Mouse (Mus musculus) hindbrain, embryonic 16.5 days (tissue): ENCODE results near the gene Oxsr1. TPM values are rescaled to one million over a fixed set of nuclear protein-coding genes. Genes with fewer than 3 reads are reported as not detected.
"Not testable (repeated sequence)": the region's sequence is repeated elsewhere in the genome, so short reads cannot be mapped to it uniquely, and the experiment has no call there.

Source experiments
- ATAC-seq: fragments of 200-750 bp; cut with Nextera tagmentation; 2 replicates; pipeline ENCODE4 v1.8.0; 2017; ENCODE audit warnings: moderate TSS enrichment, moderate library complexity
- H3K27ac ChIP-seq: fragments of 300-500 bp; sonication (generic); 2 replicates; pipeline ENCODE4 v1.5.1; 2014; ENCODE audit warnings: low read depth, mild to moderate bottlenecking, control low read depth, low read length, moderate library complexity
- H3K27me3 ChIP-seq: fragments of 300-500 bp; sonication (generic); replicated peaks from 2 replicates; pipeline ENCODE4 v1.6.1; 2014; ENCODE audit warnings: low read length; ENCODE audit not compliant: control insufficient read depth, insufficient read depth
- H3K36me3 ChIP-seq: fragments of 300-500 bp; sonication (generic); 2 replicates; pipeline ENCODE4 v1.6.1; 2014; ENCODE audit warnings: mild to moderate bottlenecking, low read length, moderate library complexity, mixed read lengths; ENCODE audit not compliant: control insufficient read depth, insufficient read depth
- H3K4me1 ChIP-seq: fragments of 300-500 bp; sonication (generic); 2 replicates; pipeline ENCODE4 v1.6.1; 2014; ENCODE audit warnings: low read depth, low read length; ENCODE audit not compliant: control insufficient read depth, insufficient read depth
- H3K4me2 ChIP-seq: fragments of 300-500 bp; sonication (generic); 2 replicates; pipeline ENCODE4 v1.6.1; 2014; ENCODE audit warnings: mild to moderate bottlenecking, low read length, control low read depth, moderate library complexity
- H3K4me3 ChIP-seq: fragments of 300-500 bp; sonication (generic); 2 replicates; pipeline ENCODE4 v1.5.1; 2014; ENCODE audit warnings: mild to moderate bottlenecking, low read length, control low read depth, moderate library complexity
- H3K9ac ChIP-seq: fragments of 300-500 bp; sonication (generic); 2 replicates; pipeline ENCODE4 v1.6.1; 2014; ENCODE audit warnings: low read depth, mild to moderate bottlenecking, control low read depth, low read length, moderate library complexity
- H3K9me3 ChIP-seq: fragments of 300-500 bp; sonication (generic); 2 replicates; pipeline ENCODE4 v1.6.1; 2014; ENCODE audit warnings: mild to moderate bottlenecking, low read length, moderate library complexity; ENCODE audit not compliant: control insufficient read depth
- WGBS: fragments of 180-500 bp; shearing (Covaris S2); extraction: QIAGEN DNeasy Blood & Tissue Kit; methylation state at CpG from one replicate; pipeline ENCODE4 v1.1.7; 2014; 5-methylcytosine and 5-hydroxymethylcytosine counted together
- polyA plus RNA-seq: library from polyadenylated mRNA; unstranded; fragments of >200 nt; fragmentation: Nextera tagmentation; extraction: Ambion mirVana; gene quantifications from 2 replicates; pipeline ENCODE4 v1.2.1, GENCODE M21; 2015

Gene Oxsr1
- polyA plus RNA-seq, 1 experiment from 2014 or later: 12.1 TPM

GRCm38 (mm10) chr9:119298563-119298962 is 23.7 kb downstream of the Oxsr1 start:
- H3K9me3 ChIP-seq: no peaks in the 10 kb centered on the region
- H3K27ac ChIP-seq: no peak overlapping the region
- peaks cover 5% of the 10 kb centered on the region; the same call in 1 of the 2 replicates for H3K36me3 ChIP-seq
- no peaks in the 10 kb centered on the region for H3K4me1 ChIP-seq
- ATAC-seq: no peak
- H3K4me2 ChIP-seq: no peak overlapping the region
- WGBS: 93% methylated on average over 3 of the region's 3 CpGs
- H3K9ac ChIP-seq: no peak overlapping the region
- H3K27me3 ChIP-seq: no peaks in the 10 kb centered on the region
- H3K4me3 ChIP-seq: no peak overlapping the region

GRCm38 (mm10) chr9:119297696-119298095 is 24.5 kb downstream of the Oxsr1 start:
- no peak overlapping the region for H3K4me2 ChIP-seq
- WGBS: 88% methylated on average over 6 of the region's 6 CpGs
- H3K4me3 ChIP-seq: no peak overlapping the region
- no peak overlapping the region for H3K27ac ChIP-seq
- H3K36me3 ChIP-seq: 0 out of 2 replicates have a peak, but pooled peaks cover 2% of the 10 kb centered on the region
- no peaks in the 10 kb centered on the region for H3K27me3 ChIP-seq
- H3K4me1 ChIP-seq: no peaks in the 10 kb centered on the region
- ATAC-seq: no peak
- no peak overlapping the region for H3K9ac ChIP-seq
- H3K9me3 ChIP-seq: no peaks in the 10 kb centered on the region

DNA sequence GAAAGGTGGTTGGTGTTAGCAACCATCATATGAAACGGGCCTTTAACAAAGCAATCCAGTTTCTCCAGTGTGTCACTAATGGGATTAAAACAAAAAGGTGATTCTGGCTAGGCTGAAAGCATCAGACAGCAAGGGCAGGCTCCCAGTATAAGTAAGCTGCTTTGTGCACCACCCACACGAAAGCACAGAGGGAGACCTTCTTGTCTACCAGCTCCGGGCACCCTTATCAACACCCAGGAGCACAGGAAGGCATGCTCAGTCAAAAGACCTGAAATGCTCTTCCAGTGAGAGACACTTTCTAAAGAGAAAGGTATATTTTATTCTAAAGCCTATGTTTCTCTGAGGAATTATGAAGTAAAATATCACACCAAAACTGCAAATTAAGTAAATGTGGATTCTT is 31.4 kb downstream of the Oxsr1 start:
- H3K27me3 ChIP-seq: no peaks in the 10 kb centered on the region
- no peak overlapping the region for H3K4me2 ChIP-seq
- no peak overlapping the region for H3K9ac ChIP-seq
- H3K27ac ChIP-seq: no peak overlapping the region
- peaks cover 3% of the 10 kb centered on the region; the same call in 1 of the 2 replicates for H3K36me3 ChIP-seq
- H3K4me1 ChIP-seq: no peaks in the 10 kb centered on the region
- WGBS: 89% methylated on average over 3 of the region's 3 CpGs
- no peak overlapping the region for H3K4me3 ChIP-seq
- no peak for ATAC-seq
- no peaks in the 10 kb centered on the region for H3K9me3 ChIP-seq

DNA sequence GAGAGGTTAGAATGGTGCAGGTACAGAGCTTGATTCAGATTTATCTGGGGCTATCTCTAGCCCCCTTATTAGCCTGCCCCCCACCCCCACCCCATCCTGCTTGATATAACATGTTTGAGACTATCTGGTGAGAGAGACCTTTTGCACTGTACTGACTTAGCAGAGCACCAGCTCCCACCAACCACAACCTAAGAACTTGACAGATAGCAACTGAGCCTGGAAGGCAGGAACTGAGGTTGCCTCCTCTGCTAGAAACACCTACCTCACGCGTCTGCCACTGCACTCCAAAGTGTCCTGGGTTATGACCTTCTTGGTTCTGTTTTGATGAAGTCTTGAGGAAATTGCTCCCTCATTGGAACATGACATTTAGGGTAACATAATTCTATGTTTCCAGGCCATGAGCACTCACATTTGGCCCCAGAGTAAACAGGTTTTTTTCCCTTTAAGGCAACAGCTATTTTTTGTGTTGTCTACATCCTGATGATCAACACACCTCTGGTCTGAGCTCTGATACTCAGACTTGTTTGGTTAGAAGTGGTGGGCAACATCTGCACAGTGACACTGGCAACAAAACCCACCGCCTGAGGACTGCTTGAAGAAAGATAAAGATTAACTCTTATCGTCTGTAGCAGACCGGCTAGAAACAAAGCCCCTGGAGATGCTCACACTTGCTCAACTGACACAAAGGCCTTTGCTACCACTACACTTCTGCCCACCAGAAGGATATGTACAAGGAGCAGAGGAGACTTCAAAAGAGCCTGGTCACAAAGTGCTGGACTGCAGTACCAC is 41.1 kb downstream of the Oxsr1 start:
- no peak overlapping the region for H3K9ac ChIP-seq
- no peak overlapping the region for H3K27ac ChIP-seq
- 85% methylated on average over 5 of the region's 5 CpGs for WGBS
- no peak overlapping the region for H3K4me2 ChIP-seq
- H3K36me3 ChIP-seq: peaks cover 5% of the 10 kb centered on the region; the same call in 1 of the 2 replicates
- H3K4me1 ChIP-seq: peaks cover 3% of the 10 kb centered on the region; the same call in 1 of the 2 replicates
- no peaks in the 10 kb centered on the region for H3K27me3 ChIP-seq
- H3K9me3 ChIP-seq: no peaks in the 10 kb centered on the region
- no peak for ATAC-seq
- no peak overlapping the region for H3K4me3 ChIP-seq

GRCm38 (mm10) chr9:119278031-119278430 is 44.2 kb downstream of the Oxsr1 start:
- no peak for ATAC-seq
- H3K27me3 ChIP-seq: no peaks in the 10 kb centered on the region
- no peak overlapping the region for H3K27ac ChIP-seq
- WGBS: 95% methylated on average over 5 of the region's 5 CpGs
- no peak overlapping the region for H3K9ac ChIP-seq
- H3K9me3 ChIP-seq: no peaks in the 10 kb centered on the region
- no peak overlapping the region for H3K4me3 ChIP-seq
- H3K36me3 ChIP-seq: peaks cover 3% of the 10 kb centered on the region; the same call in 1 of the 2 replicates
- H3K4me2 ChIP-seq: no peak overlapping the region
- H3K4me1 ChIP-seq: peaks cover 3% of the 10 kb centered on the region; the same call in 1 of the 2 replicates

- H3K27me3 ChIP-seq: no peaks in the 10 kb centered on the region
- WGBS: 65% methylated on average over 7 of the region's 7 CpGs
- H3K4me3 ChIP-seq: no peak overlapping the region
- no peaks in the 10 kb centered on the region for H3K9me3 ChIP-seq
- no peak overlapping the region for H3K27ac ChIP-seq
- no peak overlapping the region for H3K9ac ChIP-seq
- no peak overlapping the region for H3K4me2 ChIP-seq
- ATAC-seq: peak; percentile 24; the same call in 1 of the 2 replicates
- peaks cover 3% of the 10 kb centered on the region; the same call in 1 of the 2 replicates for H3K4me1 ChIP-seq
- H3K36me3 ChIP-seq: peaks cover 3% of the 10 kb centered on the region; the same call in 1 of the 2 replicates
These were observed 45.9 kb downstream of the Oxsr1 start for GRCm38 (mm10) chr9:119276321-119276720.

- H3K9ac ChIP-seq, H3K4me2 ChIP-seq, H3K9me3 ChIP-seq, H3K27me3 ChIP-seq, H3K27ac ChIP-seq, H3K4me3 ChIP-seq, ATAC-seq, H3K4me1 ChIP-seq, H3K36me3 ChIP-seq: not testable (repeated sequence)
- WGBS: 94% methylated on average over 5 of the region's 5 CpGs
These were observed 47.4 kb downstream of the Oxsr1 start for GRCm38 (mm10) chr9:119274814-119275213.

GRCm38 (mm10) chr9:119271496-119271895 is 50.7 kb downstream of the Oxsr1 start:
- H3K4me3 ChIP-seq: no peak overlapping the region
- H3K27me3 ChIP-seq: no peaks in the 10 kb centered on the region
- H3K4me2 ChIP-seq: no peak overlapping the region
- H3K9ac ChIP-seq: no peak overlapping the region
- no peak overlapping the region for H3K27ac ChIP-seq
- WGBS: 79% methylated on average over 4 of the region's 4 CpGs
- H3K4me1 ChIP-seq: peaks cover 1% of the 10 kb centered on the region; the same call in 1 of the 2 replicates
- peaks cover 7% of the 10 kb centered on the region; the same call in 1 of the 2 replicates for H3K36me3 ChIP-seq
- H3K9me3 ChIP-seq: no peaks in the 10 kb centered on the region
- ATAC-seq: no peak

DNA sequence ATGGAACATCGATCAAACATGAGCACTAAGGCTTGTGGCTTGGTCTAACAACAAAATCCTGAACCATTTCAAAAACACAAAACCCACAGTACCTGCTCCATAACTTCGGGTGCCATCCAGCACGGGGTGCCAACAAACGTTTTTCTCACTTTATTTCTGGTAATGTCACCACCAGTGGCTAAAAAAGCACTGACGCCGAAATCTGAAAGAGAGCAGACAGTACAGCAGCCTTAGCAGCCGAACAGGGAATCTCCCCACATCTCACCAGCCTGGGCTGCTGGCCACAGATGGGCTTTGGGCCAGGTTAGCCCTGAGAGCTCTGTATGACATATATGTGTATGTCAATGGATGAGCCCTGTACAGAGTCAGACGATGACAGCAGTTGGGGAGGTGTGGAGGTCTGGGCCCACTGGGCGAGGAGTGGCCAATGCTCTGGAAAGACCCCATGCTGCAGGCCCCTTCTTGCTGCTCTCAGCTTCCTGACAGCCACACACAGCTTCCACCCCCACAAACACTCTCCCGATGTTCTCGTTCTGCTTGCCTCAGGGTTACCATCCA is 53.6 kb downstream of the Oxsr1 start:
- WGBS: 96% methylated on average over 11 of the region's 11 CpGs
- H3K9me3 ChIP-seq: no peaks in the 10 kb centered on the region
- no peak overlapping the region for H3K9ac ChIP-seq
- no peaks in the 10 kb centered on the region for H3K27me3 ChIP-seq
- no peak overlapping the region for H3K4me3 ChIP-seq
- no peak overlapping the region for H3K4me2 ChIP-seq
- H3K4me1 ChIP-seq: no peaks in the 10 kb centered on the region
- H3K27ac ChIP-seq: no peak overlapping the region
- no peak for ATAC-seq
- H3K36me3 ChIP-seq: peaks cover 12% of the 10 kb centered on the region
